Mouse (Mus musculus): ENCODE data around the gene Orm1.

Orm1 gene

GRCm38 (mm10) chr4:63355877-63356665 lies 11.7 kb downstream of the Orm1 start, which contains the start of gene Orm3:
Orm3 (plus strand) TSS chr4:63356162.
- no peak for DNase-seq (ENCODE audit: low spot score in 2 of 2)

GRCm38 (mm10) chr4:63356981-63357570 lies 12.7 kb downstream of the Orm1 start:
- DNase-seq (ENCODE audit: low spot score in 2 of 2): no peak

GRCm38 (mm10) chr4:63359861-63360260 lies 15.5 kb downstream of the Orm1 start:
- no peak for DNase-seq (ENCODE audit: low spot score in 2 of 2)

- DNase-seq (ENCODE audit: low spot score in 2 of 2): no peak
Measured at GRCm38 (mm10) chr4:63362150-63362549, 17.8 kb downstream of the Orm1 start, which contains the start of gene Orm2. Orm2 (plus strand) TSS chr4:63362449.

- peak; percentile 58 to 83 for DNase-seq (ENCODE audit: low spot score in 2 of 2)
Measured at GRCm38 (mm10) chr4:63368577-63368976, 24.2 kb downstream of the Orm1 start.

- no peak for DNase-seq (ENCODE audit: low spot score in 2 of 2)
Measured at GRCm38 (mm10) chr4:63370897-63371296, 26.5 kb downstream of the Orm1 start.

GRCm38 (mm10) chr4:63371890-63372289 lies 27.5 kb downstream of the Orm1 start:
- DNase-seq (ENCODE audit: low spot score in 2 of 2): no peak

GRCm38 (mm10) chr4:63373404-63373803 lies 29.0 kb downstream of the Orm1 start:
- DNase-seq (ENCODE audit: low spot score in 2 of 2): no peak

- no peak for DNase-seq (ENCODE audit: low spot score in 2 of 2)
Measured at GRCm38 (mm10) chr4:63374331-63374730, 30.0 kb downstream of the Orm1 start.

GRCm38 (mm10) chr4:63375367-63375766 lies 31.0 kb downstream of the Orm1 start:
- DNase-seq (ENCODE audit: low spot score in 2 of 2): no peak

- no peak for DNase-seq (ENCODE audit: low spot score in 2 of 2)
Measured at GRCm38 (mm10) chr4:63377483-63377882, 33.1 kb downstream of the Orm1 start.

- DNase-seq (ENCODE audit: low spot score in 2 of 2): no peak
Measured at GRCm38 (mm10) chr4:63382676-63383369, 38.5 kb downstream of the Orm1 start.

- DNase-seq (ENCODE audit: low spot score in 2 of 2): no peak
Measured at GRCm38 (mm10) chr4:63383474-63383873, 39.1 kb downstream of the Orm1 start.

- DNase-seq (ENCODE audit: low spot score in 2 of 2): no peak
Measured at GRCm38 (mm10) chr4:63384262-63384661, 39.9 kb downstream of the Orm1 start.

GRCm38 (mm10) chr4:63385253-63385652 lies 40.9 kb downstream of the Orm1 start:
- no peak for DNase-seq (ENCODE audit: low spot score in 2 of 2)

GRCm38 (mm10) chr4:63385784-63386183 lies 41.4 kb downstream of the Orm1 start:
- no peak for DNase-seq (ENCODE audit: low spot score in 2 of 2)

GRCm38 (mm10) chr4:63388029-63388428 lies 43.7 kb downstream of the Orm1 start:
- DNase-seq (ENCODE audit: low spot score in 2 of 2): no peak

GRCm38 (mm10) chr4:63389121-63389886 lies 44.9 kb downstream of the Orm1 start:
- no peak for DNase-seq (ENCODE audit: low spot score in 2 of 2)

- DNase-seq (ENCODE audit: low spot score in 2 of 2): no peak
Measured at GRCm38 (mm10) chr4:63389887-63390528, 45.6 kb downstream of the Orm1 start.

GRCm38 (mm10) chr4:63391322-63391721 lies 47.0 kb downstream of the Orm1 start:
- no peak for DNase-seq (ENCODE audit: low spot score in 2 of 2)

All from urinary bladder, adult 18-20 months (tissue).